Mouse (Mus musculus) stomach, embryonic 16.5 days (tissue): Measurements from ENCODE around the gene Myl3. TPM values are rescaled to one million over a fixed set of nuclear protein-coding genes. Genes with fewer than 3 reads are reported as not detected.

Experiments
- ATAC-seq: fragments of 200-750 bp; cut with Nextera tagmentation; 2 replicates; pipeline ENCODE4 v1.8.0; 2017; ENCODE audit warnings: moderate number of reproducible peaks, moderate TSS enrichment; ENCODE audit not compliant: insufficient read depth, low FRiP score
- H3K27ac ChIP-seq: fragments of 300-500 bp; sonication (generic); 2 replicates; pipeline ENCODE4 v1.5.1; 2014; ENCODE audit warnings: low read length
- H3K27me3 ChIP-seq: fragments of 300-500 bp; sonication (generic); 2 replicates; pipeline ENCODE4 v1.6.1; 2014; ENCODE audit warnings: low read length, control low read depth, mixed read lengths; ENCODE audit not compliant: control insufficient read depth, insufficient read depth
- H3K36me3 ChIP-seq: fragments of 300-500 bp; sonication (generic); 2 replicates; pipeline ENCODE4 v1.6.1; 2014; ENCODE audit warnings: low read length; ENCODE audit not compliant: control insufficient read depth, insufficient read depth
- H3K4me1 ChIP-seq: fragments of 300-500 bp; sonication (generic); 2 replicates; pipeline ENCODE4 v1.6.1; 2014; ENCODE audit warnings: low read length, control low read depth, mixed read lengths; ENCODE audit not compliant: control insufficient read depth, insufficient read depth
- H3K4me2 ChIP-seq: fragments of 300-500 bp; sonication (generic); 2 replicates; pipeline ENCODE4 v1.6.1; 2014; ENCODE audit warnings: low read depth, low read length, mixed read lengths
- H3K4me3 ChIP-seq: fragments of 300-500 bp; sonication (generic); replicated peaks from 2 replicates; pipeline ENCODE4 v1.5.1; 2014; ENCODE audit warnings: mild to moderate bottlenecking, low read length
- H3K9ac ChIP-seq: fragments of 300-500 bp; sonication (generic); 2 replicates; pipeline ENCODE4 v1.6.1; 2014; ENCODE audit warnings: low read length
- H3K9me3 ChIP-seq: fragments of 300-500 bp; sonication (generic); replicated peaks from 2 replicates; pipeline ENCODE4 v1.6.1; 2016; ENCODE audit warnings: low read length, control low read depth; ENCODE audit not compliant: control insufficient read depth
- WGBS: fragments of 180-500 bp; shearing (Covaris S2); extraction: QIAGEN DNeasy Blood & Tissue Kit; methylation state at CpG from one replicate; pipeline ENCODE4 v1.1.7; 2014; 5-methylcytosine and 5-hydroxymethylcytosine counted together
- polyA plus RNA-seq: library from polyadenylated mRNA; unstranded; fragments of >200 nt; fragmentation: Nextera tagmentation; extraction: Ambion mirVana; gene quantifications from 2 replicates; pipeline ENCODE4 v1.2.1, GENCODE M21; 2015

Gene Myl3
- 0.59 and 12.9 TPM in 2 replicates for polyA plus RNA-seq

- H3K9ac ChIP-seq: peak within 1 kb of the TSS; percentile 77
- peak within 1 kb of the TSS; percentile 70 for H3K4me3 ChIP-seq
- 4% methylated on average over 17 of the region's 17 CpGs for WGBS
- peak within 1 kb of the TSS; percentile 77 for H3K4me2 ChIP-seq
- H3K27me3 ChIP-seq: peaks cover 32% of the 10 kb centered on the region
- H3K4me1 ChIP-seq: peaks cover 5% of the 10 kb centered on the region; the same call in 1 of the 2 replicates
- peak within 1 kb of the TSS; percentile 87 for H3K27ac ChIP-seq
- H3K9me3 ChIP-seq: no peaks in the 10 kb centered on the region
- ATAC-seq: no peak
- H3K36me3 ChIP-seq: no peaks in the 10 kb centered on the region
These were observed at the start of gene Myl3 for GRCm38 (mm10) chr9:110741711-110742294. Gene Myl3 (plus strand): TSS chr9:110741861.

- Histone ChIP-seq H3K27me3 (no peaks in the 10 kb centered on the region), H3K4me1 (peaks cover 3% of the 10 kb centered on the region; the same call in 1 of the 2 replicates), H3K4me2 (no peak overlapping the region), H3K9ac (no peak overlapping the region), H3K4me3 (no peak overlapping the region), H3K9me3 (no peaks in the 10 kb centered on the region), H3K27ac (peak overlapping the region; percentile 22; the same call in 1 of the 2 replicates), H3K36me3 (no peaks in the 10 kb centered on the region)
- 84% methylated on average over 4 of the region's 4 CpGs for WGBS
- no peak for ATAC-seq
These were observed 46.4 kb upstream of the Myl3 start for GRCm38 (mm10) chr9:110695165-110695755.

GRCm38 (mm10) chr9:110696427-110696826 lies 45.2 kb upstream of the Myl3 start:
- 88% methylated on average over 5 of the region's 5 CpGs for WGBS
- H3K36me3 ChIP-seq: no peaks in the 10 kb centered on the region
- no peaks in the 10 kb centered on the region for H3K27me3 ChIP-seq
- peaks cover 3% of the 10 kb centered on the region; the same call in 1 of the 2 replicates for H3K4me1 ChIP-seq
- H3K9me3 ChIP-seq: no peaks in the 10 kb centered on the region
- peak overlapping the region; percentile 60 for H3K27ac ChIP-seq
- ATAC-seq: no peak
- no peak overlapping the region for H3K4me2 ChIP-seq
- no peak overlapping the region for H3K9ac ChIP-seq
- H3K4me3 ChIP-seq: no peak overlapping the region

- Histone ChIP-seq H3K4me3 (no peak overlapping the region), H3K9me3 (no peaks in the 10 kb centered on the region), H3K4me2 (no peak overlapping the region), H3K27ac (peak overlapping the region; percentile 56; the same call in 1 of the 2 replicates), H3K27me3 (no peaks in the 10 kb centered on the region), H3K36me3 (no peaks in the 10 kb centered on the region), H3K9ac (no peak overlapping the region), H3K4me1 (peaks cover 7% of the 10 kb centered on the region)
- 77% methylated on average over 3 of the region's 3 CpGs for WGBS
- peak; percentile 38; the same call in 1 of the 2 replicates for ATAC-seq
These were observed 44.2 kb upstream of the Myl3 start for GRCm38 (mm10) chr9:110697465-110697864.

- peaks cover 13% of the 10 kb centered on the region for H3K4me1 ChIP-seq
- H3K4me3 ChIP-seq: no peak overlapping the region
- ATAC-seq: peak; percentile 56; the same call in 1 of the 2 replicates
- WGBS: 82% methylated on average over 3 of the region's 3 CpGs
- H3K27ac ChIP-seq: no peak overlapping the region
- H3K36me3 ChIP-seq: no peaks in the 10 kb centered on the region
- H3K4me2 ChIP-seq: no peak overlapping the region
- H3K9ac ChIP-seq: no peak overlapping the region
- no peaks in the 10 kb centered on the region for H3K9me3 ChIP-seq
- no peaks in the 10 kb centered on the region for H3K27me3 ChIP-seq
These were observed 42.1 kb upstream of the Myl3 start for GRCm38 (mm10) chr9:110699574-110699973.

GRCm38 (mm10) chr9:110701114-110702032 lies 40.3 kb upstream of the Myl3 start:
- WGBS: 81% methylated on average over 12 of the region's 12 CpGs
- Histone ChIP-seq H3K27ac (no peak overlapping the region), H3K9me3 (no peaks in the 10 kb centered on the region), H3K27me3 (no peaks in the 10 kb centered on the region), H3K4me1 (peaks cover 13% of the 10 kb centered on the region), H3K4me2 (no peak overlapping the region), H3K36me3 (no peaks in the 10 kb centered on the region), H3K4me3 (no peak overlapping the region), H3K9ac (no peak overlapping the region)
- ATAC-seq: no peak

- WGBS: 70% methylated on average over 1 of the region's 1 CpGs
- Histone ChIP-seq H3K9ac (0 out of 2 replicates have a peak overlapping the region, but pooled peaks have one; percentile 10), H3K4me3 (no peak overlapping the region), H3K27me3 (no peaks in the 10 kb centered on the region), H3K27ac (peak overlapping the region; percentile 69), H3K36me3 (no peaks in the 10 kb centered on the region), H3K4me1 (peaks cover 13% of the 10 kb centered on the region; the same call in 1 of the 2 replicates), H3K4me2 (no peak overlapping the region), H3K9me3 (no peaks in the 10 kb centered on the region)
- ATAC-seq: peak; percentile 37; the same call in 1 of the 2 replicates
These were observed 38.8 kb upstream of the Myl3 start for GRCm38 (mm10) chr9:110702848-110703247.

GRCm38 (mm10) chr9:110703951-110704350 lies 37.7 kb upstream of the Myl3 start:
- Histone ChIP-seq H3K4me3 (no peak overlapping the region), H3K4me2 (no peak overlapping the region), H3K9ac (no peak overlapping the region), H3K27ac (no peak overlapping the region; the same call in 1 of the 2 replicates), H3K9me3 (no peaks in the 10 kb centered on the region), H3K36me3 (no peaks in the 10 kb centered on the region; the same call in 1 of the 2 replicates), H3K27me3 (no peaks in the 10 kb centered on the region), H3K4me1 (peaks cover 13% of the 10 kb centered on the region; the same call in 1 of the 2 replicates)
- no peak for ATAC-seq
- WGBS: 75% methylated on average over 6 of the region's 6 CpGs
